Mouse (Mus musculus) retina, adult 2 months (tissue): ENCODE measurements around the gene Rpp14.
A peak's percentile ranks its signal among the peaks of the same experiment; 100 is the strongest.

ENCODE experiments used
- DNase-seq: peaks from one replicate; pipeline ENCODE4 v3.0.0-alpha.2; 2012; ENCODE audit warnings: low read depth, low spot score

The Rpp14 gene

DNA sequence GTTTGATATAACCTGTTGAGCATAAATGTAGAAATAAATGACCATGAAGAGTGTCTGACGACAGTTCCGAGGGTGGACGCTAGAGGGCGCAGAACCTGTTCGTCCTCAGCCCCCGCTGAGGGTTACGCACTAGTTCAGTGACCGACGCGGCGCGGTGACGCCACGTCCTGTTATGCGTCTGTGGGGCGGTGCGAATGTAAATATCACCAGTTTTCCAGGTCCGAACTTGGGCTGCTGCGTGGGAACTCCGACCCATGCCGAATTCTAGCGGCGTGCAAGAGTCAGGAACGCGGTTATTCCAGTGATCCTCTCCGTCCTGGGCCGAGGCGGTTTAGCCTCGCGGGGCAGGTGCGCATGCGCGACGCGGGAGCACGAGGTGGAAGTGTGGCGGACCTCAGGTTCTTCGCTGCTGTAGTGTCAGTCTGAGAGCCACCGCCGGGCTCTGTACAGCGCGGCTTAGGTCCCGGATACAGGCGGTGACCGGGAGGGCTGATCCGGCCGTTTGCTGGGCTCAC, at the start of gene Rpp14:
Gene Rpp14, plus strand, starts transcription at position 203 of the 515 bp plus-strand sequence.
- peak; percentile 85 for DNase-seq

- DNase-seq, result no peak
Measured at GRCm38 (mm10) chr14:8030535-8030934, 49.6 kb upstream of the Rpp14 start.

- DNase-seq, result no peak
Measured at GRCm38 (mm10) chr14:8032087-8032944, 47.9 kb upstream of the Rpp14 start.

DNA sequence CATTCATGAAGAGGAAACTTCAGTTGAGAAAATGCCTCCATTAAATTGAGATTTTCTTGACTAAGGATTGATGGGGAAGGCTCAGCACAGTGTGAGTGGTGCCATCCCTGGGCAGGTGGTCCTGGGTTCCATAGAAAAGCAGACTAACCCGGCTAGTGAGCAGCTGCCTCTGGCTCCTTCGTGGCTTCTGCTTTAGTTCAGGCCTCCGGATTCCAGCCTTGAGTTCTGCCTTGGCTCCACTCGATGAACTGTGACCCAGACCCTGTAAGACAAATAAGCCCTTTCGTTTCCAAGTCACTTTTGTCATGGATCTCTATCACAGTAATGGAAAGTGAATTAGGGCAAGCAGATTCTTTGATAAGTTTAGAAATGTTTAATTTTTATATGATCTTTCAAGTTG, 45.6 kb upstream of the Rpp14 start:
- DNase-seq, result no peak

DNA sequence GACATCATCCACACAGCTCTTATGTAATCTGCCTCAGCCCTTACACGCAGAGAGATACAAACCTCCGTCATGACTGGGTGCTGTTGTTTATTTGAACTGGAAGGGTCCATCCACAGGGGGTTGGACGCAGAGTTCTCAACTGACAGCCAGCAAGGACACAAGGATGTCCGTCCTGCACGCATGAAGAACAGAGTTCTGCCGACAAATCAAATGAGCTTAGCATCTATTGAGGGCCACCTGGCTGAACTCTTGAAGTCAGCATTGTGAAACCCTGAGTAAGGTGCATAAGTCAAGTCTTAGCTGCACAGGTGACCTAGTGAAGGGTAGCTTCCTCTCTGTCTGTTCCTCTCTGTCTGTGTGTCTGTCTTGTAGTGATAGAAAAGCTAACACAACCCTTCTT, 44.2 kb upstream of the Rpp14 start:
- no peak for DNase-seq

- no peak for DNase-seq
Measured at GRCm38 (mm10) chr14:8036406-8036805, 43.8 kb upstream of the Rpp14 start.

DNA sequence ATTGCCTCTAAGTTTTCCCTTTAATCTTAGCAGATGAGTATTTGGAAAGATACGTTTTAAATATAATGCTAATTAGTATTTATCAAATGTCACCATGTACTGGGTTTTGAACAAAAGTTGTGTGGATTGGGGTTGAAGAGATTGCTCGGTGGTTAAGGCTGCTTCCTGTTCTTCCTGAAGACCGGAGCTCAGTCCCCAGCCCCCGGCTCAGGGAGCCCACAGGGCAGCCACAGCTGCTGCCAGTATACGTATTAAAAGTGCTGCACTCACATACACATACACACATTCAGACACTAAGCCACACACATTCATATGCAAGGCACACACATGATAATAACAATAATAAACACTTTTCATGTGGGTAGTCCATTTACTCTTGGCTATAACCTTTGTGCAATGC, 42.0 kb upstream of the Rpp14 start:
- DNase-seq, result no peak

GRCm38 (mm10) chr14:8038791-8039448, 41.2 kb upstream of the Rpp14 start:
- peak; percentile 47 for DNase-seq

GRCm38 (mm10) chr14:8040179-8040578, 40.0 kb upstream of the Rpp14 start:
- DNase-seq, result no peak

GRCm38 (mm10) chr14:8040911-8041678, 39.1 kb upstream of the Rpp14 start:
- DNase-seq, result no peak

DNA sequence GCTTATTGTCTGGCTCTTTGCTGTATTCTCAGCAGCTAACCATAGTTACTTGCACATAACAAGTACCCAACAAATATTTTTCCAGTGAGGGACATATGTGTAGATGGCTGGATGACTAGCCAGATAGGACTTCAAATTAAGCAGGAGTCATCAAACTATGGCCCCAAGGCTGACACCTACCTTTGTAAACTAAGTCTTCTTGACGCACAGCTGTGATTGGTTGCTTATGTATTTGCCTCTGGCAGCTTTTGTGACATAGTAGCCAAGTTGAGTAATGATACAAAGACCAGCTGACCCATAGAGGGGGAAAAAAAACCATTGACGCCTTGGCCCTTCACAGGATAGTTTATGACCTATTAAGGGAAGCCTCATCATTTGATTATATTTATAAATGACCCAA, 38.0 kb upstream of the Rpp14 start:
- DNase-seq, result no peak

DNA sequence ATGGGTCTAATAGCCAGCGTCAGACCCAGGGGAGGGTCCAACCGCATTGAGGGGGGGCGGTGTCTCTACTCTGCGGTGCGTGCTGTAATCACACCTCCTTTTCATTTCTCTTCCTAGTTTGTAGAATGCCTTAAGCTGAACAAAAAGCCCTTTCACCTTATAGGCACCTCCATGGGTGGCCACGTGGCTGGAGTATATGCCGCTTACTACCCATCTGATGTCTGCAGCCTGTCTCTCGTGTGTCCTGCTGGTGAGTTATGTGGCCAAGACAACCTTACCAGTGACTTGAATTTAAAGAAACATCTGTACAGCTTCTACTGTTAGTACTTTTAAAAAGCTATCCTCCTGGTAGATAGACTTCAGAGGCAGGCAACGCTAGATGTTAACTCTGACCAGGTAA, 37.6 kb upstream of the Rpp14 start:
- DNase-seq, result no peak

GRCm38 (mm10) chr14:8044330-8044729, 35.8 kb upstream of the Rpp14 start:
- DNase-seq, result no peak

DNA sequence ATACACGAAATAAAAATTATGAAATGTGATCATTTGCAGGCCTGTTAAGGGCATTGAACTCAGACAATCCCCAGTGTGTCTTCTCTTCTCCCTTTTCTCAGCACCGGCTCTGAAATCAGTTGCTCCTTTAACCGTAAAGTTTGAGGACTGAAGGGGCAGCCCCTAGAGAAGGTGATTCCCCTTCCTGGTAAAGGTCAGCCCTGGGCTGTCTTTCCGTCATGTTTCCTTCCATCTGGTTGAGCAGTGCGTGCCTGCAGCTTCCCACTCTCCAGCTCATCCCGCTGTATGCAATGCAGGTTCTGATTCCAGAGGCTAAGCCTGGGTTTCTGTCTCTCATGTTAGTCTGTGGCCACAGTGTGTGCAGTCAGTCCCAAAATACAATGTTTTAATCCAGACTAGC, 35.4 kb upstream of the Rpp14 start:
- no peak for DNase-seq

GRCm38 (mm10) chr14:8045187-8045846, 34.9 kb upstream of the Rpp14 start:
- no peak for DNase-seq

DNA sequence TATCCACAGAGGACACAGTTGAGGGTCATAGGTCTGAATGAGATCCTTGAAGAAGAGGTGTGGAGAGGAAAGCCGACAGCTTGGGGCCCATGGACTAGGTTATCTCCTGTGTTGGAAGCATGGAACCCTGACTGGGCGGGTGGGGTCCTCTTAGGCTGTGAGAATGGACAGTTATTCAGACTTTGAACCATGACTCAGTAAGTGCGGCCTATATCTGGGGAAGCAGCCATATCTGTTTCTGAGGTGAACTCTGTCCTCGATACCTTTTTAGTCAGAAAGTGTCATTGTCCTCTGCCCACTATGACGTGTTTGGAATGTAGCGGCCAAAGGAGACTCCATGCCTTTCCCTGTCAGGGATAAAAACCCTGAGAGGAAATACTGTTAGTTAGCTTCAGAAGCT, 33.3 kb upstream of the Rpp14 start:
- DNase-seq, result no peak

- no peak for DNase-seq
Measured at GRCm38 (mm10) chr14:8049334-8049733, 30.8 kb upstream of the Rpp14 start.

- no peak for DNase-seq
Measured at GRCm38 (mm10) chr14:8051869-8052268, 28.3 kb upstream of the Rpp14 start.

GRCm38 (mm10) chr14:8052661-8053060, 27.5 kb upstream of the Rpp14 start:
- no peak for DNase-seq

DNA sequence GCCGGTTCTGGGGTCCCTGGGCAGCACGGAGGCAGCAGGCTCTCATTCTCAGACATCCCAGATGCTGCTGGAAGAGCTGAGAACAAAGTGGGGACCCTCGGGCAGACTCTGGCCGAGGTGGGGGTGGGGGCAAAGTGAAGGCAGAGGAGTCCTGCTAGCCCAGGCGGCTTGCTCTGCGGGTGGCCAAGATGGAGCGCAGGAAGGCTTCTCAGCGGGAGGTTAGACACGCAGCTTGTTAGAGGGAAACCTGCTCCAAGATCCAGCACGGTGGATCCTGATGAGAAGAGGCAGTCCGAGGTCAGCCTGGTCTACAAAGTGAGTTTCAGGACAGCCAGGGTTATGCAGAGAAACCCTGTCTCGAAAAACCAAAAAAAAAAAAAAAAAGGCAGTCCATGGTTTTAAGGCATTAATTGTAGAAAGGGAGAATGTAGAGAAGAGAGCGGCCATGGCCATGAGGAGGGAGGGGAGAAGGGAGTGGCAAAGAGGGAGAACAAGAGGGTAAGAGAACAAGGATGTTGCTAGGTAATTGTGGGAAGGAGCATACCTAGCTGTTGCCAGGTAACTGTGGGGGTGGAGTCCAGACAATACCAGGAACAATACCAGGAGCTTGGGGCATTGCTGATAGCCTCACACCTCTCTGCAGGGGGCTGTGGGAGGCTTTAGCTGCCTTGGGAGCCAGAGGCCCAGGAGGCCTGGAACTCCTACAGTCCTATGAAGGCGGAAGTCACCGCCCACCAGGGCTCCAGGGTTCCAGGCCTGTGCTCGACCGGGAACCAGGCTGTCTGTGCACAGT, 25.7 kb upstream of the Rpp14 start:
- DNase-seq, result no peak

- no peak for DNase-seq
Measured at GRCm38 (mm10) chr14:8056076-8056475, 24.1 kb upstream of the Rpp14 start.
